29 mouse cellular contexts compared by ENCODE assay signal in the genomic region with DNA sequence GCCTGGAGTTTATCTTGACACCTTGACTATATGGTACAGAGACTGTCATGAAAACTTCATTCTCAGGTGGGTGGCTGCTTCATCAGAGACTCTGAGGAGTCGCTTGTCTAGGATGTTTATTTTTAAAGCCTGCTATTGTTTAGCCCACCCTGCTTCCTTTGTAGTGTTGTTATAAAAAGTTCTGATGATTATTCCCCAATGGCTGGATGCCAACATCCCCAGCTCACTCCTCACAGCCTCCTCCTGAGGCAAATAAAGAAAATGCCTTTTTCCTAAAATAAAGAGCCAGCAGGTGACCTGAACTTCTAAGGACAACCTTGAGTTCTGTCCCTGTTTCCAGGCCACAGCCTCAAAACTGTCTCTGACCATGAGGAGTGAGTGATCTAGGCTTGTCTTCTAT. TPM values are rescaled to one million over a fixed set of nuclear protein-coding genes. Genes with fewer than 3 reads are reported as not detected.
DNase-seq lines count a peak whose midpoint lies in the region; ATAC-seq and TF ChIP-seq lines count a peak whose summit lies in the region.
"Had no signal": no experiment of that assay in that cellular context is flagged by ENCODE, and none has a peak within 500 bp of the region (broad histone marks: within the 10 kb centered on the region; RNA-seq: fewer than 3 reads in every experiment).

No protein-coding gene starts in this region.

- H3K9me3 ChIP-seq in kidney, embryonic 16.5 days (ENCODE audit: low read length) = no peaks in the 10 kb centered on the region
- no peaks in the 10 kb centered on the region for H3K9me3 ChIP-seq in lung, postnatal 0 days (ENCODE audit: low read length)
- H3K9me3 ChIP-seq: embryonic facial prominence, embryonic 12.5 days; forebrain, embryonic 10.5 days; forebrain, embryonic 15.5 days; heart, embryonic 15.5 days; limb, embryonic 13.5 days; megakaryocyte, embryonic 14.5 days; midbrain, embryonic 12.5 days; neural tube, embryonic 12.5 days had no signal

- no peak for TF ChIP-seq CTCF in gastrocnemius, adult 2 months (IDR thresholded peaks at IDR 0.05)
- TF ChIP-seq CTCF in lung, postnatal 0 days (IDR thresholded peaks at IDR 0.05) = no peak
- TF ChIP-seq CTCF in olfactory bulb, adult 2 months (IDR thresholded peaks at IDR 0.05; ENCODE audit: insufficient read depth, low read depth, low read length) = no peak

- TF ChIP-seq POLR2A in olfactory bulb, adult 2 months (IDR thresholded peaks at IDR 0.05; ENCODE audit: insufficient read depth, low read depth, low read length) = no peak

- H3K4me2 ChIP-seq in kidney, embryonic 16.5 days (replicated peaks; ENCODE audit: low read depth, low read length) = no peak overlapping the region
- H3K4me2 ChIP-seq in lung, postnatal 0 days (replicated peaks; ENCODE audit: low read depth, low read length) = no peak overlapping the region
- H3K4me2 ChIP-seq: embryonic facial prominence, embryonic 12.5 days; forebrain, embryonic 15.5 days; heart, embryonic 15.5 days; hindbrain, embryonic 14.5 days; limb, embryonic 13.5 days; liver, embryonic 11.5 days; midbrain, embryonic 12.5 days; neural tube, embryonic 12.5 days had no signal

- no peak for TF ChIP-seq EP300 in lung, postnatal 0 days (IDR thresholded peaks at IDR 0.05)

- intact Hi-C loops in gastrocnemius, adult 2 months (cut with DNase I) = no loop called here

- H3K4me1 ChIP-seq in kidney, embryonic 16.5 days (ENCODE audit: insufficient read depth, low read length) = no peaks in the 10 kb centered on the region
- H3K4me1 ChIP-seq in lung, postnatal 0 days (ENCODE audit: insufficient read depth, low read depth, low read length) = no peaks in the 10 kb centered on the region
- H3K4me1 ChIP-seq in olfactory bulb, adult 2 months (ENCODE audit: control insufficient read depth, insufficient read depth, low read length) = peaks cover 16% of the 10 kb centered on the region
- H3K4me1 ChIP-seq: embryonic facial prominence, embryonic 12.5 days; limb, embryonic 13.5 days had no signal

- no peak for ATAC-seq in kidney, embryonic 16.5 days (ENCODE audit: low FRiP score, low TSS enrichment)
- ATAC-seq in lung, postnatal 0 days = no peak
- ATAC-seq: activated CD4-positive, CD25-positive, alpha-beta regulatory T cell, adult 4 months; forebrain, embryonic 15.5 days; intestine, postnatal 0 days had no signal

- peak overlapping the region; percentile 38; the same call in 1 of the 2 replicates for H3K27ac ChIP-seq in gastrocnemius, adult 2 months
- no peak overlapping the region for H3K27ac ChIP-seq in kidney, embryonic 16.5 days (ENCODE audit: low read length)
- no peak overlapping the region for H3K27ac ChIP-seq in lung, postnatal 0 days (ENCODE audit: low read length)
- H3K27ac ChIP-seq in olfactory bulb, adult 2 months (ENCODE audit: insufficient read depth, low read depth, low read length) = peak overlapping the region; percentile 64
- H3K27ac ChIP-seq: embryonic facial prominence, embryonic 12.5 days; forebrain, embryonic 10.5 days; forebrain, embryonic 15.5 days; heart, embryonic 15.5 days; hindbrain, embryonic 14.5 days; limb, embryonic 13.5 days; midbrain, embryonic 12.5 days; neural tube, embryonic 12.5 days had no signal

- H3K9ac ChIP-seq in kidney, embryonic 16.5 days (replicated peaks; ENCODE audit: low read length) = no peak overlapping the region
- no peak overlapping the region for H3K9ac ChIP-seq in lung, postnatal 0 days (replicated peaks; ENCODE audit: low read depth)
- H3K9ac ChIP-seq: embryonic facial prominence, embryonic 12.5 days; forebrain, embryonic 15.5 days; heart, embryonic 15.5 days; hindbrain, embryonic 14.5 days; limb, embryonic 13.5 days; midbrain, embryonic 12.5 days; neural tube, embryonic 12.5 days had no signal

- no peak overlapping the region for H3K4me3 ChIP-seq in gastrocnemius, adult 2 months
- H3K4me3 ChIP-seq in kidney, embryonic 16.5 days (ENCODE audit: low read length) = no peak overlapping the region
- no peak overlapping the region for H3K4me3 ChIP-seq in lung, postnatal 0 days (ENCODE audit: low read depth, low read length)
- H3K4me3 ChIP-seq in olfactory bulb, adult 2 months (ENCODE audit: insufficient read depth, low read depth, low read length) = no peak overlapping the region
- H3K4me3 ChIP-seq: embryonic facial prominence, embryonic 12.5 days; forebrain, embryonic 10.5 days; forebrain, embryonic 15.5 days; heart, embryonic 15.5 days; limb, embryonic 13.5 days; megakaryocyte, embryonic 14.5 days; midbrain, embryonic 12.5 days; myocyte; neural tube, embryonic 12.5 days had no signal

- DNase-seq in gastrocnemius, adult 2 months = no peak
- DNase-seq in gastrocnemius, adult 8-10 months (ENCODE audit: low spot score in 2 of 2) = no peak
- DNase-seq in kidney, postnatal 14 days = peak; percentile 8
- peak; percentile 25 for DNase-seq in lung, postnatal 0 days (ENCODE audit: low spot score)
- no peak for DNase-seq in cerebellum, postnatal 4 days (ENCODE audit: low spot score in 2 of 2)
- DNase-seq: adrenal gland, adult 2 months; adrenal gland, postnatal 36 days; cerebellum, adult 9-10 months; cerebellum, postnatal 36 days; embryo, embryonic 11 days; kidney, postnatal 4 days; layer of hippocampus, adult 9-11 months; thymus, postnatal 14 days had no signal

- H3K27me3 ChIP-seq in kidney, embryonic 16.5 days (ENCODE audit: insufficient read depth, low read length) = no peaks in the 10 kb centered on the region
- no peaks in the 10 kb centered on the region for H3K27me3 ChIP-seq in lung, postnatal 0 days (replicated peaks; ENCODE audit: insufficient read depth, low read length)
- H3K27me3 ChIP-seq: CH12.LX; embryonic facial prominence, embryonic 12.5 days; forebrain, embryonic 15.5 days; heart, embryonic 15.5 days; limb, embryonic 13.5 days; megakaryocyte, embryonic 14.5 days; midbrain, embryonic 12.5 days; neural tube, embryonic 12.5 days had no signal

- no peaks in the 10 kb centered on the region for H3K36me3 ChIP-seq in kidney, embryonic 16.5 days (ENCODE audit: insufficient read depth, low read length)
- no peaks in the 10 kb centered on the region for H3K36me3 ChIP-seq in lung, postnatal 0 days (ENCODE audit: insufficient read depth, low read length)
- H3K36me3 ChIP-seq: embryonic facial prominence, embryonic 12.5 days; forebrain, embryonic 10.5 days; forebrain, embryonic 15.5 days; heart, embryonic 15.5 days; limb, embryonic 13.5 days; midbrain, embryonic 12.5 days; neural tube, embryonic 12.5 days had no signal

- WGBS in kidney, embryonic 16.5 days = 54% methylated on average over 1 of the region's 1 CpGs
- 22% methylated on average over 1 of the region's 1 CpGs for WGBS in lung, postnatal 0 days
- WGBS in olfactory bulb, adult 2 months = 16% methylated on average over 1 of the region's 1 CpGs

RNA-seq across cellular contexts. Expression of a gene that starts 53.6 kb away (rescaled TPM):
- total RNA-seq in gastrocnemius, adult 2 months (2021) = 1 to 10 TPM; 1.3 to 4.2 TPM
- total RNA-seq in gastrocnemius, adult 8-10 months (2022) = 1 to 10 TPM; 2.3 to 2.9 (median 2.6) TPM
- polyA plus RNA-seq in kidney, embryonic 16.5 days (2015; fragmentation: Nextera tagmentation; extraction: Ambion mirVana) = 7.0 and 7.9 TPM in 2 replicates
- 13.0 and 13.2 TPM in 2 replicates for polyA plus RNA-seq in lung, postnatal 0 days (2015; fragmentation: Nextera tagmentation; extraction: Ambion mirVana)
- not detected in 2 replicates for polyA plus RNA-seq in olfactory bulb, adult 2 months (2012; ENCODE audit: insufficient read depth, insufficient read length, low replicate concordance, missing spikeins)
- polyA plus RNA-seq: activated CD4-positive, CD25-positive, alpha-beta regulatory T cell, adult 4 months; myocyte had no signal

Comparison
In these comparisons a context has a peak if more than half of its experiments do, and no peak if none do; other contexts are left out.
1. DNase-seq: peak in kidney, postnatal 14 days (single experiment) and lung, postnatal 0 days (single experiment); none in gastrocnemius, adult 2 months (single experiment), gastrocnemius, adult 8-10 months (0 of 2) and cerebellum, postnatal 4 days (0 of 2).
2. H3K27ac ChIP-seq: peak in gastrocnemius, adult 2 months (single experiment) and olfactory bulb, adult 2 months (single experiment); none in kidney, embryonic 16.5 days (single experiment) and lung, postnatal 0 days (single experiment).